In the genomic region with DNA sequence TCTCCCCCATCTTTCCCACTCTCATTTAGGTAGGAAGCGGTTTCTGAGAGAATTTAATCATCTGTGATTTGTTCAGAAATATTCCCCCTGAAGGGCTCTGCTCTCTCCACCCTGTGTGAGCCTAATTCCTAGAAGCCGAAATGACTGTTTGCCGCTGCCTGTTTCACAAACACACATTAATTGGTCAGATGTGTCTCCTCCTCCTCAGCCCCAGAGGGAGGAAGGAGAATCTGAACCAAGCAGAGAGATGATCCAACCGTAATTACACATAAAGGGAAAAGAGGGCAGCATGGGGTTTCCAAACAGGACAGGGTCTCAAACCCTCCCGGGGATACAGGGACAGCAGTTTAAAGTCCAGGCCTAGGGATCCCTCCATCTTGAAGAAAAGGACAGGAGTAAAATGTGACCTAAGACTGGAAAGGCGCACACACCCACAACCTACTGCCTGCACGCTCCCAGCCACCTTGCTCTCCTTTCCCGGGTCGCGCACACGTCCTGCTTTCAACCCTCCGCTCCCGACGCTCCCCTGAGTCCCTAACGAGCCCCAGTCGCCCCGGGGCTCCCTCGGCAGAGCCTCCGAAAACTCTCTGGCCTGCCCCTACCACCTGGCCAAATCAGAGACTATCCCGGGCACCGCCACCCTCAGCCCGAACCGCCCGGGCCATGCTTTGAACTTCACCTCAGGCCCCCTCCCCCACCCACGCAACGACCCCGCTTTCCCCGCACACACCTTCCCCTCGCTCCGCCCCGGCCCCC, we compare ENCODE assay signal across 7 mouse cellular contexts. TPM values are rescaled to one million over a fixed set of nuclear protein-coding genes. Genes with fewer than 3 reads are reported as not detected.
DNase-seq lines count a peak whose midpoint lies in the region; ATAC-seq lines count a peak whose summit lies in the region.

No protein-coding gene starts in this region.

- peak overlapping the region; percentile 98 for H3K27ac ChIP-seq in forebrain, embryonic 16.5 days (ENCODE audit: low read length)
- peak overlapping the region; percentile 99 for H3K27ac ChIP-seq in hindbrain, embryonic 11.5 days (ENCODE audit: low read depth, low read length)

- peak overlapping the region; percentile 97 for H3K9ac ChIP-seq in forebrain, embryonic 16.5 days (replicated peaks; ENCODE audit: low read depth, low read length)
- H3K9ac ChIP-seq in hindbrain, embryonic 11.5 days (ENCODE audit: low read depth, low read length) = peak overlapping the region; percentile 89

- peaks cover 41% of the 10 kb centered on the region for H3K4me1 ChIP-seq in forebrain, embryonic 16.5 days (replicated peaks; ENCODE audit: control insufficient read depth, insufficient read depth, low read length)
- 0 out of 2 replicates have a peak, but pooled peaks cover 3% of the 10 kb centered on the region for H3K4me1 ChIP-seq in hindbrain, embryonic 11.5 days (replicated peaks; ENCODE audit: control insufficient read depth, insufficient read depth, low read length)

- H3K36me3 ChIP-seq in forebrain, embryonic 16.5 days (ENCODE audit: control insufficient read depth, insufficient read depth) = no peaks in the 10 kb centered on the region
- no peaks in the 10 kb centered on the region for H3K36me3 ChIP-seq in hindbrain, embryonic 11.5 days (ENCODE audit: control insufficient read depth, insufficient read depth, low read length)

- H3K27me3 ChIP-seq in forebrain, embryonic 16.5 days (replicated peaks; ENCODE audit: control insufficient read depth, insufficient read depth, low read length) = no peaks in the 10 kb centered on the region
- no peaks in the 10 kb centered on the region for H3K27me3 ChIP-seq in hindbrain, embryonic 11.5 days (ENCODE audit: control insufficient read depth, insufficient read depth, low read length)

- peak overlapping the region; percentile 95 for H3K4me3 ChIP-seq in forebrain, embryonic 16.5 days (replicated peaks; ENCODE audit: low read length)
- H3K4me3 ChIP-seq in hindbrain, embryonic 11.5 days (ENCODE audit: low read depth, low read length) = peak overlapping the region; percentile 86

- no peaks in the 10 kb centered on the region for H3K9me3 ChIP-seq in forebrain, embryonic 16.5 days (ENCODE audit: control insufficient read depth, low read length)
- H3K9me3 ChIP-seq in hindbrain, embryonic 11.5 days (ENCODE audit: control insufficient read depth, low read length) = no peaks in the 10 kb centered on the region

- peak; percentile 22 for DNase-seq in T-cell, adult 2 months (ENCODE audit: low spot score)
- DNase-seq in cerebellum, adult 18-20 months = peak; percentile 45 to 59
- DNase-seq in hindbrain, embryonic 11.5 days (ENCODE audit: low spot score) = peak; percentile 74
- peak; percentile 46 to 47 for DNase-seq in layer of hippocampus, postnatal 10 days (ENCODE audit: low spot score in 2 of 2)
- DNase-seq in lung, postnatal 36 days = peak; percentile 63
- DNase-seq in retina, postnatal 1 day = peak; percentile 85

- peak overlapping the region; percentile 85 for H3K4me2 ChIP-seq in forebrain, embryonic 16.5 days (ENCODE audit: low read length)
- H3K4me2 ChIP-seq in hindbrain, embryonic 11.5 days (replicated peaks; ENCODE audit: low read depth, low read length) = peak overlapping the region; percentile 49

- peak; percentile 56 for ATAC-seq in forebrain, embryonic 16.5 days
- peak; percentile 58 for ATAC-seq in hindbrain, embryonic 11.5 days (ENCODE audit: low FRiP score)

- under 1% methylated on average over 30 of the region's 31 CpGs for WGBS in forebrain, embryonic 16.5 days
- 1% methylated on average over 31 of the region's 31 CpGs for WGBS in hindbrain, embryonic 11.5 days

RNA-seq across cellular contexts. Expression of gene Zfp609, which starts 0.6 kb away (rescaled TPM):
- 7.7 and 8.0 TPM in 2 replicates for polyA plus RNA-seq in forebrain, embryonic 16.5 days (2015; fragmentation: Nextera tagmentation; extraction: Ambion mirVana)
- 9.2 and 12.5 TPM in 2 replicates for polyA plus RNA-seq in hindbrain, embryonic 11.5 days (2014; fragmentation: Nextera tagmentation; extraction: Ambion mirVana)
- 10 to 100 TPM; 49.1 to 51.0 TPM for total RNA-seq in layer of hippocampus, postnatal 10 days (2021)

Comparison
In these comparisons a context has a peak if more than half of its experiments do, and no peak if none do; other contexts are left out.
1. Peak in every context shown above with its lines: DNase-seq, ATAC-seq, H3K4me3 ChIP-seq and H3K27ac ChIP-seq.
2. DNase-seq: peak in every context shown above with its lines; median percentile 85 in retina, postnatal 1 day; 74 in hindbrain, embryonic 11.5 days; 63 in lung, postnatal 36 days; 52 in cerebellum, adult 18-20 months; 46 in layer of hippocampus, postnatal 10 days; 22 in T-cell, adult 2 months.